In the genomic region with DNA sequence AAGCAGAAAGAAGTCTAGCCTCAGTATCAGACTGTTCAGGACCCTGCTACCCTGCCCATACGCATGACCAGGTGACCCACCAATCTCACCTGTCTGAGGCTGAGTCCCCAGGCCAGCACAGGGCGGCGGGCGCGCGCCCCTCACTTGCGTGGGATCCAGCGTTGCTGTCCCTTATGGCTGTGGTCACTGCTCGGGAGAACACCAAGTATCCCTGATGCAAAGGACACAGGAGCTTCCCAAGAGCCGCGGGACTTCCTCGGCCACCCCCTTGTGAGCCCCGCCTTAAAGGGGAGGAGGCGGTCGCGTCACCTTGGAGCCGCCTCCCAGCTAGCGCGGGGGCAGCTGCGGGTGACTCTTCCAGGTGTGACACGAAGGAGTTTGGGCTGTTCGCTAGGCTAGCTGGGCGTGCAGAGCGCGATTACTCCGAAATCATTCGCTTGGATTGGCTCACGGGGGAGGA, we compare ENCODE assay signal across 9 mouse cellular contexts. TPM values are rescaled to one million over a fixed set of nuclear protein-coding genes. Genes with fewer than 3 reads are reported as not detected.
DNase-seq lines count a peak whose midpoint lies in the region; ATAC-seq and TF ChIP-seq lines count a peak whose summit lies in the region.
"Had no signal": no experiment of that assay in that cellular context is flagged by ENCODE, and none has a peak within 500 bp of the region (broad histone marks: within the 10 kb centered on the region; RNA-seq: fewer than 3 reads in every experiment).

A gene (minus strand): TSS at position 227 of the 460 bp plus-strand sequence.

- DNase-seq in cerebellum, postnatal 25 days, result peak; percentile 11 to 15
- DNase-seq in cerebellum, adult 11-12 months, result no peak
- peak; percentile 76 for DNase-seq in kidney, postnatal 0 days (ENCODE audit: low spot score)
- DNase-seq in lung, embryonic 14.5 days, result peak; percentile 85
- peak; percentile 74 to 80 for DNase-seq in thymus, adult 18-20 months

- H3K4me1 ChIP-seq in embryonic facial prominence, embryonic 13.5 days, result peaks cover 9% of the 10 kb centered on the region
- peaks cover 5 to 7% of the 10 kb centered on the region in 2 experiments; a peak in 3 of 4 replicates for H3K4me1 ChIP-seq in heart, embryonic 14.5 days (ENCODE audit: control insufficient read depth in 2 of 2, insufficient read depth in 2 of 2, low read length in 2 of 2)
- no peaks in the 10 kb centered on the region for H3K4me1 ChIP-seq in kidney, postnatal 0 days (replicated peaks; ENCODE audit: insufficient read depth, low read length)
- H3K4me1 ChIP-seq in lung, embryonic 14.5 days (ENCODE audit: insufficient read depth), result no peaks in the 10 kb centered on the region
- H3K4me1 ChIP-seq in olfactory bulb, adult 2 months (ENCODE audit: control insufficient read depth, insufficient read depth, low read length), result peaks cover 10% of the 10 kb centered on the region

- H3K27ac ChIP-seq in embryonic facial prominence, embryonic 13.5 days, result no peak within 1 kb of the TSS; the same call in 1 of the 2 replicates
- H3K27ac ChIP-seq in heart, embryonic 14.5 days (replicated peaks in 1 of 2; ENCODE audit: control insufficient read depth in 1 of 2, insufficient read depth in 1 of 2, low read depth in 2 of 2, low read length in 2 of 2), result no peak within 1 kb of the TSS
- H3K27ac ChIP-seq in kidney, postnatal 0 days, result no peak within 1 kb of the TSS
- no peak within 1 kb of the TSS for H3K27ac ChIP-seq in lung, embryonic 14.5 days (ENCODE audit: low read depth)
- H3K27ac ChIP-seq in olfactory bulb, adult 2 months (ENCODE audit: insufficient read depth, low read depth, low read length), result no peak within 1 kb of the TSS

- TF ChIP-seq CTCF in kidney, postnatal 0 days (IDR thresholded peaks at IDR 0.05; ENCODE audit: low read depth), result no peak
- no peak for TF ChIP-seq CTCF in lung, embryonic 14.5 days (IDR thresholded peaks at IDR 0.05; ENCODE audit: low read depth)
- no peak for TF ChIP-seq CTCF in olfactory bulb, adult 2 months (IDR thresholded peaks at IDR 0.05; ENCODE audit: insufficient read depth, low read depth, low read length)

- H3K4me2 ChIP-seq in embryonic facial prominence, embryonic 13.5 days, result peak within 1 kb of the TSS; percentile 92
- H3K4me2 ChIP-seq in heart, embryonic 14.5 days (ENCODE audit: low read length), result peak within 1 kb of the TSS; percentile 99
- peak within 1 kb of the TSS; percentile 96 for H3K4me2 ChIP-seq in kidney, postnatal 0 days (ENCODE audit: low read length)
- peak within 1 kb of the TSS; percentile 74 for H3K4me2 ChIP-seq in lung, embryonic 14.5 days

- H3K9ac ChIP-seq in embryonic facial prominence, embryonic 13.5 days, result peak within 1 kb of the TSS; percentile 65
- peak within 1 kb of the TSS; percentile 61 for H3K9ac ChIP-seq in heart, embryonic 14.5 days (ENCODE audit: low read length)
- peak within 1 kb of the TSS; percentile 60 for H3K9ac ChIP-seq in kidney, postnatal 0 days (ENCODE audit: low read depth, low read length)
- H3K9ac ChIP-seq in lung, embryonic 14.5 days, result peak within 1 kb of the TSS; percentile 49

- TF ChIP-seq POLR2A in olfactory bulb, adult 2 months (IDR thresholded peaks at IDR 0.05; ENCODE audit: insufficient read depth, low read depth, low read length), result no peak

- ATAC-seq in embryonic facial prominence, embryonic 13.5 days (ENCODE audit: insufficient number of reproducible peaks, insufficient read depth, low FRiP score, low TSS enrichment, low read depth), result peak; percentile 84
- peak; percentile 54; the same call in 1 of the 2 replicates for ATAC-seq in heart, embryonic 14.5 days (ENCODE audit: insufficient number of reproducible peaks, insufficient read depth, low FRiP score, low read depth)
- peak; percentile 94 for ATAC-seq in kidney, postnatal 0 days (replicated peaks; ENCODE audit: low FRiP score, low read depth)
- ATAC-seq in lung, embryonic 14.5 days (ENCODE audit: insufficient read depth), result peak; percentile 94

- H3K9me3 ChIP-seq in embryonic facial prominence, embryonic 13.5 days, result no peaks in the 10 kb centered on the region
- H3K9me3 ChIP-seq in heart, embryonic 14.5 days (ENCODE audit: control insufficient read depth, low read length), result no peaks in the 10 kb centered on the region
- no peaks in the 10 kb centered on the region for H3K9me3 ChIP-seq in kidney, postnatal 0 days (replicated peaks; ENCODE audit: low read length)
- H3K9me3 ChIP-seq in lung, embryonic 14.5 days (ENCODE audit: low read depth, low read length), result no peaks in the 10 kb centered on the region

- no peaks in the 10 kb centered on the region for H3K36me3 ChIP-seq in embryonic facial prominence, embryonic 13.5 days
- H3K36me3 ChIP-seq in heart, embryonic 14.5 days (ENCODE audit: control insufficient read depth, insufficient read depth, low read length), result no peaks in the 10 kb centered on the region
- no peaks in the 10 kb centered on the region for H3K36me3 ChIP-seq in kidney, postnatal 0 days (ENCODE audit: insufficient read depth, low read length)
- no peaks in the 10 kb centered on the region for H3K36me3 ChIP-seq in lung, embryonic 14.5 days (ENCODE audit: insufficient read depth)
- H3K36me3 ChIP-seq: G1E had no signal

- under 1% methylated on average over 28 of the region's 28 CpGs for WGBS in embryonic facial prominence, embryonic 13.5 days
- WGBS in heart, embryonic 14.5 days, result 1% methylated on average over 28 of the region's 28 CpGs
- under 1% methylated on average over 28 of the region's 28 CpGs for WGBS in kidney, postnatal 0 days
- under 1% methylated on average over 28 of the region's 28 CpGs for WGBS in lung, embryonic 14.5 days
- WGBS in olfactory bulb, adult 2 months, result 1% methylated on average over 28 of the region's 28 CpGs

- peak within 1 kb of the TSS; percentile 54 for H3K4me3 ChIP-seq in embryonic facial prominence, embryonic 13.5 days
- peak within 1 kb of the TSS; percentile 52 to 53 for H3K4me3 ChIP-seq in heart, embryonic 14.5 days (ENCODE audit: control insufficient read depth in 1 of 2, insufficient read depth in 1 of 2, low read depth in 1 of 2, low read length in 2 of 2)
- peak within 1 kb of the TSS; percentile 62 for H3K4me3 ChIP-seq in kidney, postnatal 0 days (replicated peaks; ENCODE audit: low read depth, low read length)
- peak within 1 kb of the TSS; percentile 47 for H3K4me3 ChIP-seq in lung, embryonic 14.5 days (ENCODE audit: low read depth, low read length)
- H3K4me3 ChIP-seq in olfactory bulb, adult 2 months (ENCODE audit: insufficient read depth, low read depth, low read length), result peak within 1 kb of the TSS; percentile 37

- peaks cover 20% of the 10 kb centered on the region for H3K27me3 ChIP-seq in embryonic facial prominence, embryonic 13.5 days
- H3K27me3 ChIP-seq in heart, embryonic 14.5 days (ENCODE audit: control insufficient read depth, insufficient read depth, low read length), result 0 out of 2 replicates have a peak, but pooled peaks cover 2% of the 10 kb centered on the region
- H3K27me3 ChIP-seq in kidney, postnatal 0 days (ENCODE audit: insufficient read depth, low read length), result no peaks in the 10 kb centered on the region
- no peaks in the 10 kb centered on the region for H3K27me3 ChIP-seq in lung, embryonic 14.5 days (ENCODE audit: insufficient read depth, low read length)

RNA-seq across cellular contexts. Expression of the gene that starts here (rescaled TPM):
- polyA plus RNA-seq in embryonic facial prominence, embryonic 13.5 days (2015; fragmentation: Nextera tagmentation; extraction: Ambion mirVana), result 1.1 and 1.5 TPM in 2 replicates
- 0.40 and 0.99 TPM in 2 replicates for polyA plus RNA-seq in heart, embryonic 14.5 days (2014; fragmentation: Nextera tagmentation; extraction: Ambion mirVana)
- 4.0 and 4.1 TPM in 2 replicates for polyA plus RNA-seq in kidney, postnatal 0 days (2015; fragmentation: Nextera tagmentation; extraction: Ambion mirVana)
- polyA plus RNA-seq in lung, embryonic 14.5 days (2014; fragmentation: Nextera tagmentation; extraction: Ambion mirVana), result 2.8 and 3.8 TPM in 2 replicates
- not detected in 2 replicates for polyA plus RNA-seq in olfactory bulb, adult 2 months (2012; ENCODE audit: insufficient read depth, insufficient read length, low replicate concordance, missing spikeins)
- polyA plus RNA-seq: G1E had no signal

Comparison
In these comparisons a context has a peak if more than half of its experiments do, and no peak if none do; other contexts are left out.
1. Peak in ATAC-seq, H3K4me3 ChIP-seq, H3K9ac ChIP-seq and H3K4me2 ChIP-seq in heart, embryonic 14.5 days; RNA of the gene not detected or under 1 TPM.